Mouse (Mus musculus): ENCODE results near the gene Sv2a. TPM values are rescaled to one million over a fixed set of nuclear protein-coding genes. Genes with fewer than 3 reads are reported as not detected.
A peak's percentile ranks its signal among the peaks of the same experiment; 100 is the strongest.
"Not testable (repeated sequence)": the region's sequence is repeated elsewhere in the genome, so short reads cannot be mapped to it uniquely, and the experiment has no call there.

The Sv2a gene
- total RNA-seq, 2 experiments from 2014 or later, result 448 to 477 TPM

- DNase-seq (ENCODE audit: low spot score in 2 of 2), result no peak
- intact Hi-C loops (cut with DNase I), result no loop called here
These were observed 28.3 kb downstream of the Sv2a start for GRCm38 (mm10) chr3:96209242-96209641.

DNA sequence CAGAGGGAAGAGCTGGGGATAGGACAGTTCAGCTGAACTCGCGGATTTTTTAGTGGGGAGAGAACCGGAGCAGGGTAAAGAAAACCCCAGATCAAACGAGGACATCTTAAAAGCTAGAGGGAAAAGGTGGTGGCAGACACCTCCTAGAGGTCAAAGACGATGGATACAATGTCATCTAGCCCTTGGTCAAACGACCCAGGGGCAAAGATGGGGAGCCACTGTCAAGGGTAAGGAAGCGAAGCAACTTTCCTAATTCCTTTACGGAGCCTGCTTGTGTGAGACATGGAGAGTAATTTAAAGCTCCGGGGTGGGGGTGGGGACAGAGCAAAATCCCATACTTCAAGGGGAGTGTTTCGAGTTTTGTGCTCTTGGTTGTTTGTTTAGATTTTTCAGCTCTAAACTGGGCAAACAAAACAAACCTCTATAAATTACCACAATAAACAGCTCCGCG lies 38.3 kb downstream of the Sv2a start:
- DNase-seq (ENCODE audit: low spot score in 2 of 2), result no peak
- intact Hi-C loops (cut with DNase I), result no loop called here

DNA sequence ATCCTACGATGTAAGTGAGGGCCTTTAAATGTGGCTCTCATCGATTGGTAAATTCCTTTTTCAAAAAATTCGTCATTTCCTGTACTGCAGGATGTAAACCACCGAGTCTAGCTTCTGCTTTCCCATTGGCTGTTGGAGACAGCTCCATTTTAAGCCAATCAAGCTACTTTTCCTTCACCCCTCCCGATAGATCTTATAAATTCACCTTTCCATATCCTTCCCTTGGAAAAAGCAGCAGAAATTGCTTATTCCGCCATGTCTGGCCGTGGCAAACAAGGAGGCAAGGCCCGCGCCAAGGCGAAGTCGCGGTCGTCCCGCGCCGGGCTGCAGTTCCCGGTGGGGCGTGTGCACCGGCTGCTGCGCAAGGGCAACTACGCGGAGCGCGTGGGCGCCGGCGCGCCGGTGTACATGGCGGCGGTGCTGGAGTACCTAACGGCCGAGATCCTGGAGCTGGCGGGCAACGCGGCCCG lies 38.7 kb downstream of the Sv2a start, which contains the start of the genes Bola1 and Hist2h2ab:
Bola1 (minus strand) TSS at position 49 of the 470 bp plus-strand sequence.
Hist2h2ab (plus strand) TSS at position 205 of the 470 bp plus-strand sequence.
- DNase-seq (ENCODE audit: low spot score in 2 of 2), result peak; percentile 71 to 92
- intact Hi-C loops (cut with DNase I), result loop anchor here (10.0 kb wide), 1 partner anchor 155 kb away; no protein-coding TSS in a partner anchor

DNA sequence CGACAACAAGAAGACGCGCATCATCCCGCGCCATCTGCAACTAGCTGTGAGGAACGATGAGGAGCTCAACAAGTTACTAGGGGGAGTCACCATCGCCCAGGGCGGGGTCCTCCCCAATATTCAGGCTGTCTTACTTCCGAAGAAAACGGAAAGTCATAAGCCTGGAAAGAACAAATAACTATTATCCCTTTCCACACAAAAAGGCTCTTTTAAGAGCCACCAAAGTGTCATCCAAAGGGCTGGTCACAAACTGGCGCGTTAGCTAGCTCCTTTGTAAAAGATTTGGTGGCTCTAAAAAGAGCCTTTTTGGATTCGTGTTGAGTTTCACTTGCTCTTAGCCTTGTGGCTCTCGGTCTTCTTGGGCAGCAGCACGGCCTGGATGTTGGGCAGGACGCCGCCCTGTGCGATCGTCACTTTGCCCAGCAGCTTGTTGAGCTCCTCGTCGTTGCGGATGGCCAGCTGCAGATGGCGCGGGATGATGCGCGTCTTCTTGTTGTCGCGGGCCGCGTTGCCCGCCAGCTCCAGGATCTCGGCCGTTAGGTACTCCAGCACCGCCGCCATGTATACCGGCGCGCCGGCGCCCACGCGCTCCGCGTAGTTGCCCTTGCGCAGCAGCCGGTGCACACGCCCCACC lies 39.3 kb downstream of the Sv2a start:
- not testable (repeated sequence) for DNase-seq (ENCODE audit: low spot score in 2 of 2)
- intact Hi-C loops (cut with DNase I), result loop anchor here (10.0 kb wide), 1 partner anchor 155 kb away; no protein-coding TSS in a partner anchor

DNA sequence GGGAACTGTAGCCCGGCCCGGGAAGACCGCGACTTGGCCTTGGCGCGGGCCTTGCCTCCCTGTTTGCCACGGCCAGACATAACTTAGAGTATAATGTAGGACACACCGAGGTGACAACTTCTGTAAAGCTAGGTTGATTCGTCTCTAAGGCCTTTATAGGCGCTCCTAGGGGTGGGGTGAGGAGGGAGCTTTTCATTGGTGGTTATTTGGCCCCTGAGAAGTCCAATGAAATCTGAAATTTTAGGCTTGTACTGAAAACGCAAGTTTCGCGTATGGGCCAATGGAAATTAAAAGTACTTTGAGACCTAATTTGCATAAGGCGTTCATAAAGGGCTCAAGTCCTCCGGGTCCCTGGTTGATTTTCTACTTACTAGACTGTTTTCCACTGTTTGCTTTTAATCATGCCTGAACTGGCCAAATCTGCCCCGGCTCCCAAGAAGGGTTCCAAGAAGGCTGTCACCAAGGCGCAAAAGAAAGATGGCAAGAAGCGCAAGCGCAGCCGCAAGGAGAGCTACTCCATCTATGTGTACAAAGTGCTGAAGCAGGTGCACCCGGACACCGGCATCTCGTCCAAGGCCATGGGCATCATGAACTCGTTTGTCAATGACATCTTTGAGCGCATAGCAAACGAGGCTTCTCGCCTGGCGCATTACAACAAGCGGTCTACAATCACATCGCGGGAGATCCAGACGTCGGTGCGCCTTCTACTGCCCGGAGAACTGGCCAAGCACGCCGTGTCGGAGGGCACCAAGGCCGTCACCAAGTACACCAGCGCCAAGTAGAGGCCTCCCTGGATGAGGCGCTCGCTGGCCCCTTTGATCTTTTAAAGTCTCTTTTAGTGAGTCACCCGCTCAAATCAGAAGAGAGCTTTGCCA lies 40.1 kb downstream of the Sv2a start, which contains the start of the genes Hist2h2ac and Hist2h2be:
Hist2h2ac (minus strand) TSS at position 116 of the 875 bp plus-strand sequence.
Hist2h2be (plus strand) TSS at position 355 of the 875 bp plus-strand sequence.
- DNase-seq (ENCODE audit: low spot score in 2 of 2), result peak; percentile 83 to 87
- intact Hi-C loops (cut with DNase I), result loop anchor here (10.0 kb wide), 1 partner anchor 156 kb away; no protein-coding TSS in a partner anchor

DNA sequence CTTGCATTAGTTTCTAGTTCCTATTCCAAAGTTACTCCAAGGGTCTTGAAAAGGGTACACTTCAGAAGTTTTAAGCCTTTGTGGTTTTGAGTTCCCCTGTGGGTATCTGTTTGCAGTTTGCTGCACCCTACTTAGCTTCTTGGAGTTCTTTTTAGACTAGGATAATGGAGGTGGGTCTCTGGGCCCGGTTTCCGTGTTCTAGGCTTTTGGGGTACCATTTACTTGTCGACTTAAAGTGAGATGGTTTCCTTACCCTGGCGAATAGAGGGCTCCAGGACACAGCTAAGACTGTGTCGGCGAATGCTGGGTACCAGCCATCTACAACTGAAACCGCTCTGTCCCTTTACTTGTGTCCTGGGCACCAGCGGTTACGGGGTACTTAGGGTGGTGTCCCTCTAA lies 40.7 kb downstream of the Sv2a start:
- no peak for DNase-seq (ENCODE audit: low spot score in 2 of 2)
- intact Hi-C loops (cut with DNase I), result loop anchor here (10.0 kb wide), 1 partner anchor 157 kb away; no protein-coding TSS in a partner anchor

GRCm38 (mm10) chr3:96222774-96223173 lies 41.8 kb downstream of the Sv2a start:
- intact Hi-C loops (cut with DNase I), result loop anchor here (10.0 kb wide), 1 partner anchor 158 kb away; no protein-coding TSS in a partner anchor

DNA sequence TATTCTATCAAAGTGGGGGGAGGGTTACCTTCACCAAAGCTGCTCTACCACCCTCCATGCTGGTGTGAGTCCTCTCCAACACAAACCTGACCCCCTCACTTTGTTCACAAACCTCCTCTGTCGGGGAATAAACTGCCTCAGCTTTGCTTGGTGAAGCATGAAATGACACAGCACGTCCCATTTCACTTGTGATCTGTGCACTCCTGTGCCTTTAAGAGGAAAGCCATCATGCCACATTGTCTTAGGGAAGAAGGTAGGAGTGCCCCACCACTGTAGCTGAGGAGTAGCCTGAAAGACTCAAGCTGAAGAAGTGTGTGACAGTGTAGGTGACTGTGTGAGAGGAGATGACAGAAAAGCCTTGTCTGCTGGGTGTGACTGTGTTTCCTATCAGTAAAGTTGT lies 44.5 kb downstream of the Sv2a start:
- DNase-seq (ENCODE audit: low spot score in 2 of 2), result no peak
- intact Hi-C loops (cut with DNase I), result loop anchor here (10.0 kb wide), 1 partner anchor 161 kb away; no protein-coding TSS in a partner anchor

More at GRCm38 (mm10) chr3:96222774-96223173, 41.8 kb downstream of the Sv2a start:
- DNase-seq (ENCODE audit: low spot score in 2 of 2), result no peak

DNA sequence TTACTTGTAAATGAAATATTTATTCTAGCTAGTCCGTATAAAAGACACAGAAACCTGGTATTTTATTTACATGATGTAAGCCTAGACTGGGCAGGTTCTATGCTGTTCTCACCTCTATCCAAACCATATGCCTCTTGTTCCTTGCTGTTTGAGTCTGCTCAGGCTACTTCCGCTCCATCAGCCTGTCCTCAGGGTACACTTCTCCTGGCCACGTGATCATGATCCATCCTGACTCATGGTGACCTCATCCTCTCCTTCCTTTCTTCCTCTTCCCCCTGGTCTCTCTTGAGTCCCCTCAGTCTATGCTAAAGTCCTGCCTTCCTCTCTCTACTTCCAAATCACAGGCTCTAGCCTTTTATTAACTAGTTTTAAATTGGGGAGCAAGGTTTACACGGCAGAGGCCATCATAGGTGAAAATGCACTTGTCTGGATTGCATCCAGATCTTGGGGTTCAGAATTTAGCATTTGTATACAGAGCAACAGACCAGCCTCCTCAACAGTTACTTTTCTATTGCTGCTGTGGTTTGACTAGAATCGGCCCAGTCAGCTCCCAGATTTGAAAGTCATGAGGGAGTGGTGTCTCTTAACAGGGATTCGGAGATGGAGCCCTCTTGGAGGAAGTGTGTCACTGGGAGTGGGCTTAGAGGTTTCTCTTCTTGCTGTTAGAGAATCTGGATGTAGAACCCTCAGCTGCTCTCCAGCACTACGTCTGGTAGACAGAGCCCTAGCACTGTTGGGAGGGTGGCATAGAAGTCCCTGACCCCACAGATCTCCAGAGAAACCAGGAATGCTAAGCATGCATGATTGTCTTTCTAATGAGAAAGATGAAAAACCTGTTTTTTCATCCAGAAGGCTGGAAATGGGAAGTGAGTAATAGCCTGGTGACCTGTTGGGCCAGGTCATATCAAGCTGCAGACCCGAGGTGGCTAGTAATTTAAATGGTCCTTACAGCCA lies 46.0 kb downstream of the Sv2a start:
- DNase-seq (ENCODE audit: low spot score in 2 of 2), result no peak
- intact Hi-C loops (cut with DNase I), result loop anchor here (10.0 kb wide), 1 partner anchor 162 kb away; no protein-coding TSS in a partner anchor

DNA sequence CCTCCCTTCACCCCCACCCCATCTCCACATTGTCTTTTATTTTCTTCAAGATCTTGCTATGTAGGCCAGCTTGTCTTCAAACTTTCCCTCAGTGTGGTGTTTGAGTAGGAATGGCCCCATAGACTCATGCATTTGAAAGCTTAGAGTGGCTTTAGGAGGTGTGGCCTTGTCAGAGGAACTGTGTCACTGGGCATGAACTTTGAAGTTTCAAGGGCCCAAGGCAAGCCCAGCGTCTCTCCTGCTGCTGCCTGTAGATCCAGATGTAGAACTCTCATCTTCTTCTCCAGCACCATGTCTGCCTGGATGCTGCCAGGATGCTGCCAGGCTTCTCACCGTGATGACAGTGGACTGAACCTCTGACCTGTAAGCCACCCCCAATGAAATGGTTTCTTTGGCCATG lies 47.9 kb downstream of the Sv2a start:
- DNase-seq (ENCODE audit: low spot score in 2 of 2), result no peak

DNA sequence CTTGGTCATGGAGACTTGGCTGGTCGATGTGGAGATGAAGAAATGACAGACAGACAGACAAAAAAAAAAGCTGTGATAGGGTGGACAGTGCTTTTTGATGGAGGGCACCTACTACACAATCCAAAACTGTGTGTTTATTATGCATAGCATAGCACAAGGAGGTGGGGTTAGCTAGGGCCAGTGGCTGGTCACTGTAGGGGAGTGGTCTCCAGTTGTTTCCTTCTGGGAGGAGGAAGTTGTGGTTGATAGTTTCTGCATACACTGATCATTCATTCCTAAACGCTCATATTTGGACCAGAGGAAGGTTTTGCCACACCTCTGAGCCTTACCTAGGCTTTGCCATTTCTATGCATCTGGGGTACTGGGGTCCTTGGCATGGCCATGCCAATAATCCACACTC lies 49.5 kb downstream of the Sv2a start:
- intact Hi-C loops (cut with DNase I), result no loop called here
- no peak for DNase-seq (ENCODE audit: low spot score in 2 of 2)

More for the DNA sequence above, 47.9 kb downstream of the Sv2a start:
- intact Hi-C loops (cut with DNase I), result loop anchor here (10.0 kb wide), 1 partner anchor 164 kb away; no protein-coding TSS in a partner anchor

DNA sequence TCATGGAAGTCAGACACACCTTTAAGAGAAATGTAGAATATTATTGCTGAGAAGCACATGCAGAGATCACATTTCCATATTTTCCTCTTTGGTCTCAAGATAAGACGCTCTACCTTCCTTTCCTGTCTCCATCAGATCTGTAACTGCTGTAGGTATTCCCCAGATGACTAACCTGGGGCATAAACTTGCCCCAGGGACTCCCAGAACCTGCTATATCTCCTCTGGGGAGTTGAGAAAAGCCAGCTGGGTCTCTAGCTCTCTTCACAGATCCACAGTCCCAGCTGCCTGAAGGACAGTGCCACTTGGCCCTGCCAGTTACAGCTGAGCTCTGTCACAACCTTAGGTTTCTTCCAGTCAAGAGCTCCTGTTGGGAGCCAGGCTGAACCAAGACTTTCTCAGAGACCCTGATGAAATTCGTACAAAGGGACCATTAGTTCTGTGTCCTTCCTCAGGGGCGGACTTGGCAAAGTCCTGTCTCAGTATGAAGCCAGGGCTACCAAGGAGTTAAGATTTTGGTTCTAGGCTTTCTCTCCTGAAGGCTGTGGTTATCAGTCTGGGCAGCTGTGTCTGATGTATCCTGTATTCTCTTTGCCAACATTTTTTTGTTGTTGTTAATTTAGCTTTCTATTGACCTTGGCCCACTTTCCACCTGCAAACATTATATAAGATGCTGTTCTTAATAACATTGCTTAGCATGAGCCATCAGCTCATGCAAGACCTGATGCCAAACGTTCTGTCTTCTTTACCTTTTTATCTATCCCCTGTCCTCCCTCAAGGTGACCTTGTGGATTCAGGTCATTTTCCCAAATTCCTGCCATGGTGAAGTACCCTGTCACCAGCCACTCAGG lies 50.2 kb downstream of the Sv2a start:
- intact Hi-C loops (cut with DNase I), result no loop called here
- no peak for DNase-seq (ENCODE audit: low spot score in 2 of 2)

GRCm38 (mm10) chr3:96231758-96232120 lies 50.8 kb downstream of the Sv2a start:
- intact Hi-C loops (cut with DNase I), result no loop called here

GRCm38 (mm10) chr3:96234914-96235313 lies 54.0 kb downstream of the Sv2a start:
- DNase-seq (ENCODE audit: low spot score in 2 of 2), result no peak
- intact Hi-C loops (cut with DNase I), result no loop called here

More at GRCm38 (mm10) chr3:96231758-96232120, 50.8 kb downstream of the Sv2a start:
- DNase-seq (ENCODE audit: low spot score in 2 of 2), result no peak

DNA sequence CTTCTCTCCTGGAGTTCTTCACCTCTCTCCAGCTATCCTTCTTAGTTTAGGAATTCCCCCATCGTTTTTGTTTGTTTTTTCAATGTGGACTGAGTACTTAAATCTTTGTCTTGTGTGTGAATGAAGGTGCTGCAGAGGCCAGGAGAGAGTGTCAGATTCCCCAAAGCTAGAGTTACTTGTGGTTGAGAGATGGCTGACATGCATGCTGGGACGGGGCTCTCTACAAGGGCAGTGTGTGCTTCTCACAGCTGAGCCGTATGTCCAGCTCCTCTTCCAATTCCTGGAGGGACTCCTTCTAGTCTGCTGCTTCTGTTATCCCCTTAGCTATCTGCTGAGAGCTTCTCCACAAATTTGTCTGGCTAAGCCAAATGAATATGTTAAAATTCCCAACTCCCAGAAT lies 54.9 kb downstream of the Sv2a start:
- intact Hi-C loops (cut with DNase I), result no loop called here

DNA sequence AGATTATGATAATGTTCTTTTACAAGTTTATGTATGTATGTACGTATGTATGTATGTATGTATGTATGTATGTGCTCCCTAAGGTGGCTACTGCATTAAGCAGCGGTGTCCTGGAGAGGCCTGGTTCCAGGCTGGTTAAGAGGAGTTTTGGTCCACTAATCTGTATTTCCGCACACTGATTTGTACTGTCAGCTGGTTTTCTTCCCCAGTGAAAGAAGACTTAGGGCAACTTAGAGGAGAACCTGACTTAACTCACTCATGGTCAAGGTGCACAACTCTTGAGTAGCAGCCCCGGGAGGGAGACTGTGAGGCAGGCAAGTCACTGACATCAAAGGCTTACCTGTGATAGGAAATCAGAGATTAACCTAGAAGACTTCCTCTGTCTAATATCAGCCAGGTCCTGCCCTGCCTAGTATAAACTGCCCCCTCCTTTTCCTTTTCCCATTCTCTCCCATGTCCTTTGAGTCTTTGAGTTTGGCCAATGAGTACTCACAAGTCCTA lies 55.9 kb downstream of the Sv2a start:
- intact Hi-C loops (cut with DNase I), result no loop called here
- no peak for DNase-seq (ENCODE audit: low spot score in 2 of 2)

More for the DNA sequence above, 54.9 kb downstream of the Sv2a start:
- no peak for DNase-seq (ENCODE audit: low spot score in 2 of 2)

GRCm38 (mm10) chr3:96237335-96237903 lies 56.5 kb downstream of the Sv2a start:
- DNase-seq (ENCODE audit: low spot score in 2 of 2), result no peak
- intact Hi-C loops (cut with DNase I), result no loop called here
